Mouse (Mus musculus): ENCODE results near the gene Dstn.

The Dstn gene

DNA sequence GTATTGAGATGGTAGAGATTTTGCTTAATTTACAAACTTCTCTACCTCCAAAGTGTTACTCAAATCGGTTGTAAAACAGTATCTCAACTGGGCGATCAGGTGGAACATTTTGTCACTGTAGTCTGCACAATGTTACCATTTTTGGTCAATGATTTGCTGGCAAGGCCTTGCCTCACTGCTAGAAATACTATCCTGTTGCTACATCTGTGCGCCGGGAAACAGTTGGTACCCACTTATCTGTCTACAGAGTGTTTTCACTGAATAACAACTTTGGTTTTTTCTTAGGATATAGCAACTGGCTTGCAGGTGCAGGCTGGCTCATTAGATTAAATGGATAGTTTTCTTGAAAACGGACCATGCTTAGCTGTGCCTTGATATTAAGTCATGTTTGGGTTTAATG is 1.1 kb downstream of the Dstn start:
- no peak for DNase-seq

DNA sequence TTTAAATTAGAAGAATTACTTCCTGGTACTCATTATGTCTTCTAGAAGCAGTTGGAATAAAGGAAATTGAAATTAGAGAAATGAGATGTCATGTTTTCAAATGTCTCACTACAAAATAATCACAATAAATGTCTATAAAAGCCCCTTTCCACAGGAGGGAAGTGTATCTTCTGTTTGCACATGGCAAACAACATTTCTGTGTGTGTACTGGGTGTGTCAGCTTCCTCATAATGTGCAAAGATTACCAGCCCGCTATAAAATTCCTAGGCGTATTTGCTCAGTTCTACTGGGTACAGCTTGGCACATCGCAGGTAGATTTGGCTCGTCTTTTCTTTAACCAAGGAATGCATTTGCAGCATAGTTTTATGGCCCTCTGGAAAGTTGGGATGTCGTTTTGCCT is 2.5 kb downstream of the Dstn start:
- no peak for DNase-seq

DNA sequence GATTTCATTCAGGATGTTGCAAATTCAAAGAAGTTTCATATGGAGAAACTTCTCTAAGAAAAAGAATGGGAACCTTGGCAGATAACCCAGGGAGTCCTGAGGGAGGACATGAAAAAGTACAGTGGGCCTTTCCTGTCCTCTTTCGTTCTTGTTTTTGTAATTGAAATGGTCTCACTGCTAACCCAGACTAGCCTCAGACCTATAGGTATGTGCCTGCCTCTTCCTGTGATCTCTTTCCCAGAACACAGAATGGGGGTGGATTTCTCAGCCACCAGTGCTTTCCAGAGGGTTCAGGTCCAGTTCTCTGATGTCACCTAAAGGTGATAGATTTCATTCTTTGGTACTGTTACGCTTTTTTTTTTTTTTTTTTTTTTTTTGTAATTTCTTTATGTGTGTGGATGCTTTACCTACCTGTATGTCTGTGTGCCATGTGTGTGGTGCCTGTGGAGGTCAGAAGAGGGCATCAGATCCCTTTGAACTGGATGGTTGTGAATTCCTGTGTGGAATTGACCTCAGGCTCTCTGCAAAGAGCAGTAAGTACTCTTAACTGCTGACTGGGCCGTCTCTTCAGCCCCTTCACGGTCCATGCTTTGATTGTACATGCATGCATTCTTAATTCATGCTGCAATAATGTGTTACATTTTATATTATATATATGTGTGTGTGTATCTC is 3.8 kb downstream of the Dstn start:
- no peak for DNase-seq

DNA sequence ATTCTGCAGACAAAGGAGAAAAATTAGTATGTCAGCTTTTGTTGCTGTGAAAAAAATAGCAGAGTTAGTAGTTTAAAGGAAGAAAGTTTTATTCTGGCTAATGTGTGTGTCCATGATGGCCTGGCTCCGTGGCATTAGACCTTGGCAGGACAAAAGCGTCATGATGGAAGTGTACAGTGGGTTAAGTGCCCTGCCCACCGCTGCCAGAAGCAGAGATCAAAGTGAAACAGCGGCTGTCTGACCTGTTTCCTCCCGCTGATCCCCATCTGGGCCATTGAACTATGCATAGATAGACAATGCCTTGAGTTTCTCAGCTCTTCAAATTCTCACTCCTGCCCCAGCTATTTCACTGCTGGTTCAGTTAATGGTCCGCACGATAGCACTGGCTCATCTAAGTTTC is 9.0 kb downstream of the Dstn start:
- no peak for DNase-seq

DNA sequence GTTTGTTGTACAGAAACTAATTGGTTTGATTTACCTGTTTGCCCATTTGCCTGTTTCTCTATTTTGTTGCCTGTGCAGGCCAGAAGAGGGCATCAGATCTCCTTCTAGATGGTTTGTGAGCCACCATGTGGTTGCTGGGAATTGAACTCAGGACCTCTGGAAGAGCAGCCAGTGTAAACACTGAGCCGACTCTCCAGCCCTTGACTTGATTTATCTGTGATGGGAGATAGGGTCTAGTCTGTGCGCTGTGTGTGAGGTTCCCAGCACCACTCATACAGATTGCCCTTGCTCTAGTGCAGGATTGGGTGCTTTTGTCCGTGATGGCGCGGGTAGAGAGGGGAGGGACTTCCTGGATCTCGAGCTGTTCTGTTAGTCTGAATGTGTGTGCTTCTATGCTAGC is 10.7 kb downstream of the Dstn start:
- DNase-seq = no peak

DNA sequence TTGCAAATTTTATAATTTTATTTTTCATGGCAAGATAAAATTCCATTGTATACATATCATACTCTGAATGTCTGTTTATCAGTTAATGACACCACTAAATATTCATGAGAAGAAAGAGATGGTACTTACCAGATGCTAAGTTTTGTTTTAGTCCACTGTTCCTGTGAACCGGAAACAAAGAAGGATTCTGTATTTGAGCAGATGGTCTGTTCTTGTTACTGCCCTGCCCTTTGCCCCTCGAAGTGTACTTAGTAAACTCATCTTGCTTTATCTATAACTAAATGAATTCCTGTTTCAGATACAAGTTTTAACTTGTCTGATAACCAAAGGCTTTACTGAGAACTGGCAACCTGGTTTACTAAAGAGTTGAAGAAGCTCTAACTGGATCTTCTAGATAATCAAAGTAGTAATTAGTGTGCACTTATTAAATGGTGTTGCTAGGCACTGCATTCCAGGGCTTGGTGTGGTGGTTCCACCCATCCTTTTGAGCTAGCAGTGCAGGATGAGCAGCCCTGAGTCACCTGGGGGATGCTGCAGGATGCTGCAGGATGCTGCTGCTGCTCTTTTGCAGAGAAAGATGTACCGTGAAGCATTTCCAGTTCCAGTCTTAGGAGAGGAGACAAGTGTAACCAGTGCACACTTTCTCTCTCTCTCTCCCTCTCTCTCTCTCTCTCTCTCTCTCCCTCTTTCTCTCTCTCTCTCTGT is 14.6 kb downstream of the Dstn start:
- DNase-seq = no peak

DNA sequence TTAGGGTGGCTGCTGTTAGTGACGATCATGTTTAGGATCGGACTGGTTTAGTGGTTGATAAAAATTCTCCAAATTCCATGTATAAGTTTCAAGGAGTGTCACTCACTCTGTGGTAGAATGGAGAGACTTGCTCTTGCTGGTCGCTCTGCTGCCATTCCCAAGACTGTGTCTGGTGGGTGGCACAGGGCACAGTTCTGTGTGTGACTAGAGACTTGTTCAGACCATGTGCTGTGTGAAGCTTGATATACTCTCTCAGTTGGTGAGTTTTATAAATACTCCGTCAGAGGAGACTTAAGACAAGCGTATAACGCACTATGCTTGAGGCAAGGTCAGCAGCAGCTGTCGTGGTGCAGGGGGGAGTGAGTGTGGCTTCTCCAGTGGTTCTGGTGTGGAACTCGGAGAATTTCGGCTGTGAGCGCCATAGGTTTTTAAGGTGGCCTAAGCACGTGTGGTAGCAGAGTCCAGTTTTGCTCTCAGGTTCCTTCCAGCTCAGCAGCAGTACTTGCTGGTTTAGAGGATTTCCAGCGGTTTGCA is 17.3 kb downstream of the Dstn start:
- DNase-seq = no peak

DNA sequence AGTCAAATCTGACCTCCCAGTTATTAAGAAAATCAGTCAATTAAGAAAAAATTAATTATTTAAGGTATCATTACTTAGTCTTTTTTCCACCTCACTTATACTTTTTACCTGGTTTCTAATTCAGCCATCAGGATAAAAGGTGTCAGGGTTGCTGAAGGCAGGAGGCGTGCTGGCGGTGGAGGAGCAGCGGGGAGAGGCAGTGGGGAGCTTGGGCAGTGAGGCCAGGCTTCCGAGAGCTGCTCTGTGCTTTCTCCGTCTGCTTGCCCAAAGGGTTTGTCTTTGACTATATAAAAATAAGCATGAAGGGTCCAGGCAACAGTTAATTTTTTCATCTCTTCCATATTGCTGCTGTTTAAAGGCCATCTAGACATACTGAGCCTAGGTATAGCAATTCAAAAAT is 18.4 kb downstream of the Dstn start:
- DNase-seq = no peak

DNA sequence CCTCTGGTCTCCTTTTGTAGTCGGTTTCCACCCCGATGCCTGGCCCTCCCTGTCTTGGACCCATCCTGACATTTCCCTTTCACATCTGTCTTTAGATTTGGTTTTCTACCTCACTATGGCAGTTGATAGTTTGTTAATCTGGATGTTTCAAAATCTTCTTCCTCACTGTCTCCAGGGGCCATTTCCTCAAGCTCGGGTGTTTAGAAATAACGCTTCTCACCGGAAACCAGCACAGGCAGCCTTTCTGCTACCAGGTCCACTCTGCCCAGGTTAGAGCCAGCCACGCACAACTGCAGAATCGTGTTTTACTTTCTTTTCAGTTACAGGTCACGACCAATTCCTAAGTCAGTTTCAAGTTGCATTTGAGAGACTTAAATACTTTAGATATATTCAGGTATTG is 19.3 kb downstream of the Dstn start:
- no peak for DNase-seq

DNA sequence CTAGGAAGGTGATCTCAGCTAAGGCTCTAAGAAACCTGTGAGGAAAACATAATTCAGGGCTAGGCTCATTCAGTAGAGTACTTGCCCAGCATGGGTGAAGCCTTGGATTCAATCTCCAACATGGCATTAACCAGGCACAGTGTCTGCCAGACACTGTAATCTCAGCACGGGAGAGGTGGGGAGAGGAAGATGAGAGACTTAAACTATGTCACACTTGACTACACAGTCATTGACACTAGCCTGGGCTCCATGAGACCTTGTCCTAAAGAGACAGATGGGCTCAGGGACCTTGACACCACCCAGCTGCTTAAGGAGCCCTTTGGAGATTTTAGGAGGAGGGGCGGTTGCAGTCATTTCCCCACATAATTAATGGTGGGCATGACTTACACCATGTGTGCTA is 22.7 kb downstream of the Dstn start:
- no peak for DNase-seq

DNA sequence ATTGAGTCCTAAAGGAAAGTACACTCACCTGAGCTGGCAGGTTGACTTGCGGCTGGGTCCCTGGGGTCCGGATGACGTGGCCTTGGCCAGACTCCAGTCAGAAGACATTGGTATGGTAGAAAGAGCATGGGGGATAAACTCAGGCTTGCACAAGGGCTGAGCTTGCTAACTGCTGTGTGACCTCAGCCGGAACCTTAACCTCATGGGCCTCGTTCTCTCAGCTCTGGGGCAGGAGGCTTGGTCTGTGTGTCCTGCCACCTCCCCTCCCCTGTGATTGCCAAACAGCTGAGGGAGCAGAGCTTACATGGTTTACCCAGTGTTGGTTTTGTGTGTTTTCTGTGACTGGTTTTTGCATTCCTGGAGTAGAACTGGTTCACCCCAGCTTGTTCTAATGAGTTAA is 25.3 kb downstream of the Dstn start:
- no peak for DNase-seq

DNA sequence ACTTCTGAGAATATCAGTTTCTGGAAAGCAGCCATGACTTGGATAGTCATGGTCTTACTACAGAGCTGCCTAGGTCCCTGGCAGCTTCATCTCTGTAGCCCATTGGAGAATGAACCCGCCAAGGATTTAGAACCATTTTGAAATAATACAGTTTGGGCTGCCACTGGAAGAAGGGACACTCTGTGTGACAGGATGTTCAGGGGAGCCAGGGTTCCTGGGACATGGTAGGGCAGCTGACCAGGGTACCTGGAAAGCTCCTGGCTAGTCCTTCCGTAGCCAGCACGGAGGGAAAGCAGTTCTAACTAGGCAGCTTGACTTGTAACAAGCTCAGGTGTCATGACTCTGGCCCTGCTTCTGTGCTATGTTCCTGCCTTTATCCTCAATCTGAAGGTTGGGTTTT is 29.7 kb downstream of the Dstn start:
- no peak for DNase-seq

DNA sequence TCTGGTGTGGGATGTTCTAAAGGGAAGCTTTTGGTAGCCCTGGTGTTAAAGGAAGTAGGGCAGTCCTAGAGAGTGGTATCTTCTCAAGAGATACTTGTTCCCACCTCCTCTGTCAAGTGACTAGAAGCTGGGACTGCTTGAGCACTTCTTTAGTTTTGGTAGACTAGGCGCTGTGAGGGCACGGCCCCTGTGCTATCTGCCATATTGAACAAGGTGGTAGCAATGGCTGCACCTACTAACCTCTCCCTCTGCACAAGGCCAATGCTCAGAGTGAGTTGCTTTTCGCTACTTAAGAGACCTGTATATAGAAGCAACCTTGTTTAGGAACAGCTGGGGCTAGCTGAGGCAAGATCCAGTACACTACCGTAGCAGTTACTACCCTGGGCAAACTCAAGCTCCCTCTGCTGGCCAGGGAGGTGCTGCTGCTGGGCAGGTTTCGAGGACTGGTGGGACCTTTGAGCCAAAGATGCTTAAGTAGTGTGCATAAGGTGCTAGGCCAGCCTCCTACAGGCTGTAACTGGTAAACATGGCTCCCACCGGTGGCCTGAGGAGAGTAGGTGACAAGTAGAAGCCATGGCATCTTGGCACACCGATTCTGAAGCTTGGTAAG is 30.5 kb downstream of the Dstn start:
- DNase-seq = no peak

DNA sequence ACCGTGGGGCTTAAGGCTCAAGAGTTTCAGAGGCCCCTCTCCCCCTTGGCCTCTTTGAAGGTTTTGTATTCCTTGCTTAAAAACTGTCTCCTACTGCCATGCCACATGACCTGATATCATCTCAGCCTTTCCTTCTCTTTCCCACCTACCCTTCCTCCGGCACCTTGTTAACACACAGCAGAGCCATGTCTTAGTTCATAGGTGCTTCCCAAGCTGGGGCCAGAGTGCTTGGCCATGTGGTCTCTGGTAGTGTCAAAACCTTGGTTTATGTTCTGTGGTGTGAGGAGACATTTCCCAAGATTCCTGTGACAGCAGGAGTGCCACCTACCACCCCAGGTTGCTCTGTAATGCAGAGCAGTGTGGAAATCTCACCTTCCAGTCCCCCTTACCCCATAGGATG is 31.3 kb downstream of the Dstn start:
- DNase-seq = no peak

DNA sequence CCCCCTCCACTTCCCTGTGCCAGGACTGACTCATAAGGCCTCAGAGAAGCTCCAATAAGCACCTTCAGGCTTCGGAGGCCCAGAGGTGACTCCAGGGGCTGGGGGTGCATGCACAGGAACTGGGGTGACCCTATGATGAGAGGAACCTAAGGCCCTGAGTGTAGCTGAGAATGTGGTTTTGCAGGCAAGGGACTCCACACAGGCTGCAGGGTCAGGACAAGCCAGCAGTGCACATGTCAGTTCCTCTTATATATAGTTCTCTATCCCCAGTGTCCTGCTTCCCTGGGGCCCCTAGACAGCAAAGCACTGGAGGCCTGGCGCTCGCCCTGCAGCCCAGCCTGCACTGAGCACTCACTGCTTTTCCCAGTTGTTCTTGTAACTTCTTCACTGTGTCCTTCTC is 32.9 kb downstream of the Dstn start:
- DNase-seq = no peak

DNA sequence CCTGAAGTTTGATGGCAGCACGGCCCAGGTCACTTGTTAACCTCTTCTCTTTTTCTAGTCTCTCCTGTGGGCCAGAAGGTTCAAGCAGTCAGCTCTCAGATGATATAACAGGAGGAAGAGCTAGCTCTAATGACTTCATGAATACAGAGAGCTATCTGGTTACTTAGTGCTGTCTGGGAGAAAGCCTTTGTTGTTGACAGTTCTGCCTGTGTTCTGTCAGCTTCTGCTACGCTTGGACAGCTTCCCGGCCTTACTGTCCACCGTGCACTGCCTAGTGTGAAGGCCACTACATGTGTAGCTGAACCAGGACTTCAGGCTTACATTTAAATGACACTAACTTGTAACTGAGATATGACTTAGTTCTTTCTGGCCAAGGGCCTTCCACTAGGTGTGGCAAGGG is 33.3 kb downstream of the Dstn start:
- no peak for DNase-seq

DNA sequence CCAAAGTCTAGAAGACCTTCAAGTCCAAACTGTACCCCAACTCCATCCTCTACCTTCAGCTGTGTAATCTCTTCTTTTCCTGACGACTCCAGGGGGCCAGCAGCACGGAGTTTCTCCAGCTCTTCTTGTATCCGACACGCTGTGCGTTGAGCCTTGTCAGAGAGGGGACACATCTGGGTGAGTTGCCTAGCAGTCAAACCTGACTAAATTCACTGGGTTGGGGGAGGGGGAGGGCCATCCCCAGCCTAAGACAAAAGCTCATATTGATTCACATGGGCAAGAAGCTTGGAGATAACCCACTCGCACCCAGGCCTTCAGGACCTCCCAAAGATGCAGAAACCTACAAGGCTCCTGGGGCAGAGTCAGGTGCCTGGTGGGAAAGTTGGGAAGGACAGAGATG is 34.1 kb downstream of the Dstn start:
- no peak for DNase-seq

DNA sequence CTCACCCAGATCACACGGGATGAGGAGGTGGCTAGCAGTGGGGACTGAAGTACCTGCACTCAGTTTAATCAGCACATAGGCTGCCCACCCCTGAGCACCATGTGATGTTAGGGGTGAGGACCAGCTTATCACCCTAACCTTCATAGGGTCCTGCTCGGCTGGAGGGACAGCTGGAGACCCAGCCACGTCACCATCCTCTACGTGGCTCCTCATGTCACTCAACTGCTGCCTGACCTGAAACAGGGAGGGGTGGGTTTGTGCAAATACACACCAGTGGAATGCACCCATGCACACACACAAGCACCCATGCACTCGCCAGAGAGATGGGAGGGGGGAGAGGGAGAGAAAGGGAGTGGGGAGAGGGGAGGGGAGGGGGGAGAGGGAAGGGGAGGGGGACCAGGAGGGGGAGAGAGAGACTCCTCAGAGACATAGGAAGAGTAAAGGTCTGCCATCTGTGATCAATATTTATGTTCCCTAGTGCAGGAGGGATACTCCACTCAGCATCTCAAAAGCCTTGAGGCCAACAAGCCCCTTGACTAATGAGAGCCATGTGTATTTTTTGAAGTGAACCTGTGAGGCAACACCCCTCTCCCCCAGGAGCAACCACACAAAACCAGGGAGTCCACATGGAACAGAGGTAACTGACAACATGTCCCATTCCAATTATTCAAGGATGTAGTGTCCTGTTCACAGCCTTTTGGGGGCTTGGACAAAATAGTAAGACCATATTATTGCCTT is 35.3 kb downstream of the Dstn start:
- no peak for DNase-seq

DNA sequence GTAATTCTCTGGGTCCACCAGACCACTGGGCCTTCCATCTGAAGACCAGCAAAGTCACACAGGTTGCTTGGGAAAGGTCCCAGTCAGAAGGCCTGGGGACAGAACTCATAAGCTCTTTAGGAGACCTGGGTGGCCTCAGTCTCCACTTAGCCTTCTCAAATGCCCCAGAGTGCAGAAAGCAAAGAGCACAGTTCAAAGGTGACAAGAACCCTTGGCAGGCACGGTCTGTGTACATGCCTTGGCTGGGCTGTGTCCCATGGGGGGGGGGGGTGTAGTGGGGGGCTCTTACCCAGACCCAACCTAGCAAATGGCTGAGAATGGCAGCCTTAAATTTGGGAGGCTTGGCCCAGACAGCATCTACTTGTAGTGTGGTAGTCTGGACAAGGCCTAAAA is 35.9 kb downstream of the Dstn start:
- no peak for DNase-seq

DNA sequence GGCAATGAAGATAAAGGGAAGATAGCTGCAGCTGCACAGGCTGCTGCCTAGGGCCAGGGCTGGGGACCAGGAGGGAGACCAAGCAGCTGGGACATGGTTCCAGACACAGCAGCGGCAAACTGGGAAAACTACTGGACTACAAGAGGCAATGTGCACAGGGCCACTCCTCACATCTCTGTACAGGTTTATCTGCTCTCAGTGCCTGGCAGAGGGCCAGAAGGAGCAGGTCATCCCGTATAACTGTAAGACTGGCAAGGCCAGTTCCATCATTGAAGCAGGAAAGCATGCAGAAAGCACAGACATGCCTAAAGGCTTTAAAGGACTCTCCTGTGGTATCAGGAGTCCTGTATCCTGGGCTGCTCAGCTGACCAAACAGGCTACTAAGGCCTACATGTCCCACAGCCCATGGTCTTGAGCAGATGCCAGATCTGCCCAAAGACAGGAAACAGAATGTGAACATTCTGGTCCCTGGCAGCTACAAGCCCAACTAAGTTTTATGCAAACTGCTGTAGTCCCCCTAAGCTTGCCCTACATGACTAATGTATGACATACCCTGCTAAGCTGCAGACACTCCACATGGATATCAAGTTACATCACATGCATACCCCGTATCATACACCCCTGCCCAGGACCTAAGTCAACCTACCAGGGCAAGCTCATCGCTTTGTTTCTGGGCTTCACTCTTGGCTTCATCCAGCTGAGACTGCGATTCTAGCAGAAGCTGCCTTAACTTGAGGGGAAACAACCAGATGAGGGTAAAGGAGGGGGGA is 36.6 kb downstream of the Dstn start:
- no peak for DNase-seq

DNA sequence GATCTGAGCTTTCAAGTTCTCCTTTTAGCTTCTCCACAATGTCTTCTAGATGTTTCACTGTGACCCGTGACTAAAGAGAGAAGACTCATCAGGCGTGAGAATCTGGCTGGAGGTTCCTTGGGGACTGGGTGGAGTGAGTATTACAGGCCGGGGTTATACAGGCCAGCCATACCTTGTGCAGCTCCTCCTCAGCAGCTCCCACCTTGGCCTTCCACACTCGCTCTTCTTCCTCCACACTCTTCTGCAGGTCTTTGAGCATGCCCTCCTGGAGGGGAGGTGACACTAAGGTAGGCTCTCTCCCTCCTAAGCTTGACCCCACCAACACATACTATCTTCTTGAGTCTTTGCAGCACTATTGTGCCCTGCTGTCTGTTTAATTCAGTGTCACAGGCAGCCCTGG is 38.8 kb downstream of the Dstn start:
- DNase-seq = no peak

DNA sequence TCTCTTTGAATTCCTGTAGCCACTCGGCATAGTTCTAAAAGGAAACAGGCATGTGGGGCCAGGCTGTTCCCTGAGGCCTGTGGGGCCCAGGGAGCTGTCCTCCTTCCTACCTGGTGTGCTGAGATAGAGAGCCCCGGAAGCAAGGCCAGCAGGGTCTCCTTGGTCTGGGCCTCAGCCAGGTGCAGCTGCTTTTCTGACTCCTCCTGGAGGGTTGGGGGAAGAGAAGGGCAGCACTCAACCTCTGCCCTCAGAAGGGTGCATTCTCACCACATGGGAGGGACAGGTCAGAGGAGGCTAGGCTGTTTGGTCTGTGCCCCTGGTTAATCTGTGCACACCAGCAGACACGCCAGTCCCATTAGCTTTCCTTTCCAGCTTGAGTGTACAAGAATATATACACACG is 39.9 kb downstream of the Dstn start:
- DNase-seq = no peak

DNA sequence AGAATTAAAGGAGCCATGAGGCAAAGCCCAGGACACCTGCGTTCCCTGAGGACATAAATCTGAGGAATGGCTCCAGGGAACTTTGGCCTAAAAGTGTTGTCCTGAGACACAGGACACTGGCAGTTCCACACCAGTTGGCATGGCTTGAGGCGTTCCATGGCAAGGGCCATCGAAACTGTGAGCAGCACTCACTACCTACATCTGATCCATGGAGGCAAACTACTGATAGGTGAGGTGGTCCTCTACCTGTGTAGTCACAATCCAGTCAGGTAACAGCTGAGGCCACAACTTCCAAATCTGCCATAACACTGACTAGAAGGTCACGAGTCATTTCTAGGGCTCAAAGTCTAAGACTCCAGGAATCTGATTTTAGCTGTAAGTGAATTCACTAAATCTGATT is 40.6 kb downstream of the Dstn start:
- DNase-seq = no peak
